Mouse (Mus musculus) midbrain, embryonic 13.5 days (tissue): ENCODE measurements around the gene Slc3a1. TPM values are rescaled to one million over a fixed set of nuclear protein-coding genes. Genes with fewer than 3 reads are reported as not detected.
A peak's percentile ranks its signal among the peaks of the same experiment; 100 is the strongest.

Experiments used
- ATAC-seq: fragments of 200-750 bp; cut with Nextera tagmentation; 2 replicates; pipeline ENCODE4 v1.8.0; 2017; ENCODE audit warnings: mild to moderate bottlenecking, moderate TSS enrichment, moderate library complexity
- H3K27ac ChIP-seq: fragments of 300-500 bp; sonication (generic); 2 replicates; pipeline ENCODE4 v1.5.1; 2015; ENCODE audit warnings: inconsistent platforms, mild to moderate bottlenecking, moderate library complexity
- H3K27me3 ChIP-seq: fragments of 300-500 bp; sonication (generic); 2 replicates; pipeline ENCODE4 v1.6.1; 2015; ENCODE audit warnings: mild to moderate bottlenecking, inconsistent platforms
- H3K36me3 ChIP-seq: fragments of 300-500 bp; sonication (generic); 2 replicates; pipeline ENCODE4 v1.6.1; 2015; ENCODE audit warnings: mild to moderate bottlenecking, inconsistent platforms
- H3K4me1 ChIP-seq: fragments of 300-500 bp; sonication (generic); replicated peaks from 2 replicates; pipeline ENCODE4 v1.6.1; 2015; ENCODE audit warnings: inconsistent platforms
- H3K4me2 ChIP-seq: fragments of 300-500 bp; sonication (generic); replicated peaks from 2 replicates; pipeline ENCODE4 v1.6.1; 2015; ENCODE audit warnings: moderate library complexity, mild to moderate bottlenecking, inconsistent platforms
- H3K4me3 ChIP-seq: fragments of 300-500 bp; sonication (generic); replicated peaks from 2 replicates; pipeline ENCODE4 v1.5.1; 2015; ENCODE audit warnings: mild to moderate bottlenecking, inconsistent platforms
- H3K9ac ChIP-seq: fragments of 300-500 bp; sonication (generic); replicated peaks from 2 replicates; pipeline ENCODE4 v1.6.1; 2015; ENCODE audit warnings: mild to moderate bottlenecking, inconsistent platforms
- H3K9me3 ChIP-seq: fragments of 300-500 bp; sonication (generic); 2 replicates; pipeline ENCODE4 v1.6.1; 2016; ENCODE audit warnings: mild to moderate bottlenecking, inconsistent platforms
- WGBS: fragments of 180-500 bp; shearing (Covaris S2); methylation state at CpG from one replicate; pipeline ENCODE4 v1.1.7; 2015; 5-methylcytosine and 5-hydroxymethylcytosine counted together
- polyA plus RNA-seq: library from polyadenylated mRNA; unstranded; fragments of >200 nt; fragmentation: Nextera tagmentation; extraction: Ambion mirVana; gene quantifications from 2 replicates; pipeline ENCODE4 v1.2.1, GENCODE M21; 2015

The Slc3a1 gene
- polyA plus RNA-seq, 1 experiment from 2014 or later, result 0.66 TPM

DNA sequence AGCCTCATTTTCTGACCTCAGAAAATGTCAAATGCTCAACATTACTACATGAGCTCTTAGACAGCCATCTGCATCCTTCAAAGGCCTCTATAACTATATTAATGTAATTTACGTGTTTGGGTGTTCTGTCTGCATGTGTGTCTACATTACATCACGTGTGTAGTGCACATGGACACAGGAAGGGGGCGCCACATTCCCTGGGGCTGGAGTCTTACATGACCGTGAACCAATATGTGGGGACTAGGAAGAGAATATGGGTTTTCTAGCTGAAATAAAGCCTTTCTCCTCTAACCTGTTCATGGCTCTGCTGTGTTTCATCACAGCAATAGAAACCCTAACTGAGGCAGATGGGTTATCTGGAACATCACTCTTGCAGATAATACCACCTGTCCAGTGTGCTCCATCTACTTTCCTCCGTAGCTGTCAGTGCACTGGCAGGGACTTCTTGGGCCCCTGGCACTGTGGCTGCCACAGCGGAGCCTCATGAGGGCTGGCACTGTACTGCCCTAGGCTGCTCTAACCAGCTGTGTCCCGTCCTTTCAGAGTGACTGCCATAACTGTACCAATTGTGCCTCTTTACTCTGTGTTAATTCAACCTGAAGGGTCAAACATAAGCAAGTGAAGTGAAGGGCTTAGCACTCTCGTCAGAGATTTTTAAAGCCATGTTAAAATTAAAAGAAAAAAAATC lies 43.1 kb downstream of the Slc3a1 start:
- Histone ChIP-seq H3K27me3 (no peaks in the 10 kb centered on the region), H3K4me3 (no peak overlapping the region), H3K9me3 (no peaks in the 10 kb centered on the region), H3K9ac (no peak overlapping the region), H3K36me3 (peaks cover 69% of the 10 kb centered on the region), H3K4me1 (peaks cover 14% of the 10 kb centered on the region), H3K4me2 (no peak overlapping the region), H3K27ac (no peak overlapping the region)
- WGBS, result 90% methylated on average over 8 of the region's 8 CpGs
- ATAC-seq, result no peak

DNA sequence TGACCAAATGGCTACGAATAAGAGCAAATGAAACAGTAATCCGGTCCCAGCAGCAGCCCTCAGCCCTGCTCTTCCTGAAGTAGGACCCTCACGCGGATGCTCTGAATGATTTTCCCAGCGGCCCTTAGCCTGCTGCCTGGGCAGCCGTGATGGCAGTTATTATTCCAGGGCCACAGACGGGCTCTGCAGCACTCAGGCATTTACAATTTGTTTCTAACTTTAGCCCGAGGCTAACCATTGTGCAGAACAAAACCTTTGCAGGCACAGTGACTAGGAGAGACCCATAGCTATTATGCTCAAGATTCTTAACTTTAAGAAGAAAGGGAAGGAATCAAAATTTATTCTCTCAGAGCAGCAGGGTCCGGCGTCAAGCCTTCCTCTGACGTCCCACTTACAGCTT lies 44.2 kb downstream of the Slc3a1 start:
- peak; percentile 30; the same call in 1 of the 2 replicates for ATAC-seq
- H3K27ac ChIP-seq, result 0 out of 2 replicates have a peak overlapping the region, but pooled peaks have one; percentile 41
- H3K4me3 ChIP-seq, result no peak overlapping the region
- no peaks in the 10 kb centered on the region for H3K9me3 ChIP-seq
- WGBS, result 26% methylated on average over 11 of the region's 11 CpGs
- H3K27me3 ChIP-seq, result no peaks in the 10 kb centered on the region
- peak overlapping the region; percentile 19 for H3K4me2 ChIP-seq
- peaks cover 14% of the 10 kb centered on the region for H3K4me1 ChIP-seq
- 0 out of 2 replicates have a peak overlapping the region, but pooled peaks have one; percentile 26 for H3K9ac ChIP-seq
- H3K36me3 ChIP-seq, result peaks cover 70% of the 10 kb centered on the region

DNA sequence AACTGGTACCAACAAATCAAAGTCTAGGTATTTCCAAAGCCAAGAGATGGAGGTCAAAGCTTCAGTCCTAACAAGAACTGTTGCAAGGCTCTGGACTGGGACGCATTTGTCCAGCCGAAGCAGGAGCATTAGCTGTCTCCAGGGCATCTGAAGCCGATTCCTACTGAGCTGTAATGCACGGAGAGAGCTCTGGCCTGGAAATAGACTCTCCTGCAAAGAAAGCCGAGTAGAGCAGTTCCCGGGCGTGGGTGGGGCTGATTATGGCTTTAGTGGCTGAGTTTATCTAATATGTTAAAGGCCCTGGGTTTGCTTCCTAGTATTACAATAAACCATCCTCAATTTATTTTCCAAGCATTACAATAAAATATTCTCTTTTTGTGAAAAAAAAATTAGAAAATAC lies 45.0 kb downstream of the Slc3a1 start:
- 0 out of 2 replicates have a peak overlapping the region, but pooled peaks have one; percentile 36 for H3K27ac ChIP-seq
- ATAC-seq, result no peak
- H3K9me3 ChIP-seq, result no peaks in the 10 kb centered on the region
- no peak overlapping the region for H3K9ac ChIP-seq
- H3K4me1 ChIP-seq, result peaks cover 14% of the 10 kb centered on the region
- peaks cover 70% of the 10 kb centered on the region for H3K36me3 ChIP-seq
- H3K27me3 ChIP-seq, result no peaks in the 10 kb centered on the region
- WGBS, result 43% methylated on average over 7 of the region's 7 CpGs
- no peak overlapping the region for H3K4me3 ChIP-seq
- H3K4me2 ChIP-seq, result no peak overlapping the region

DNA sequence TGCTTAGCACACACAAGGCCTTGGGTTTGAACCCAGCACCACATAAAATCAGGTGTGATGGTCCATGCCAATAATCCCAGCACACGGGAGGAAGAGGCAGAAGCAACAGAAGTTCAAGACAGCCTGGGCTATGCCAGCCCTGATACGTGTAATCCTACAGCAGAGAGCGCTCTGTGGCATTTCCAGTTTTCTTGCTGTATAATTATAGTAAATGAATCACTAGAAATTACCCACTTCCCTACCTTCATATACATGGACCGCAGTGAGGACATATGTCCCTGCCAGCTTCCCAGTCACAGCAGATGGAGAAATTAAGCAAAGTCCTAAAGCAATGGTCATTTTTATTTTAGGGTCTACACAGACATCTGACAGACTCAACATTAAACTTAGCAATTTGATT lies 45.9 kb downstream of the Slc3a1 start:
- ATAC-seq, result no peak
- Histone ChIP-seq H3K27ac (no peak overlapping the region), H3K4me2 (no peak overlapping the region), H3K36me3 (peaks cover 70% of the 10 kb centered on the region), H3K4me3 (no peak overlapping the region), H3K9me3 (no peaks in the 10 kb centered on the region), H3K4me1 (peaks cover 14% of the 10 kb centered on the region), H3K27me3 (no peaks in the 10 kb centered on the region), H3K9ac (no peak overlapping the region)
- WGBS, result 97% methylated on average over 4 of the region's 4 CpGs

DNA sequence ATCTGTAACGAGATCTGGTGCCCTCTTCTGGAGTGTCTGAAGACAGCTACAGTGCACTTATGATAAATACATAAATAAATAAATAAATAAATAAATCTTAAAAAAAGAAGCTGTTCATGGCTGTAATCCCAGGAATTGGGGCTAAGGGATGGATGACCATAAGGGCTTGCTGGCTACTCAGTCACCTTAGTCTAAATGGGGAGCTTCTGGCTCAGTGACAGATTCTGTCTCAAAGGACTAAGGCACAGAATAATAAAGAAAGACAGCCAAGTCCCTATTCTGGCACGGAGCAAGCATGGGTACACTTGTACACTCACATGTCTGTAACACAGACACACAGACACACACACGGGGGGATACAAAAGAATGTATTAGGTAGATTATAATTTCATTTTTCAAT lies 51.1 kb downstream of the Slc3a1 start:
- WGBS, result 94% methylated on average over 3 of the region's 3 CpGs
- Histone ChIP-seq H3K36me3 (peaks cover 63% of the 10 kb centered on the region), H3K4me2 (no peak overlapping the region), H3K9me3 (no peaks in the 10 kb centered on the region), H3K4me1 (no peaks in the 10 kb centered on the region), H3K9ac (no peak overlapping the region), H3K27me3 (no peaks in the 10 kb centered on the region), H3K27ac (no peak overlapping the region), H3K4me3 (no peak overlapping the region)
- no peak for ATAC-seq

- Histone ChIP-seq H3K27ac (no peak overlapping the region), H3K4me1 (no peaks in the 10 kb centered on the region; the same call in 1 of the 2 replicates), H3K9ac (no peak overlapping the region), H3K9me3 (no peaks in the 10 kb centered on the region), H3K4me2 (no peak overlapping the region), H3K4me3 (no peak overlapping the region), H3K27me3 (no peaks in the 10 kb centered on the region), H3K36me3 (peaks cover 50% of the 10 kb centered on the region)
- no peak for ATAC-seq
- 94% methylated on average over 11 of the region's 11 CpGs for WGBS
Measured at GRCm38 (mm10) chr17:85080781-85081180, 52.6 kb downstream of the Slc3a1 start.

GRCm38 (mm10) chr17:85085335-85085734 lies 57.2 kb downstream of the Slc3a1 start:
- Histone ChIP-seq H3K4me1 (peaks cover 22% of the 10 kb centered on the region), H3K36me3 (peaks cover 16% of the 10 kb centered on the region), H3K4me2 (no peak overlapping the region), H3K27ac (no peak overlapping the region), H3K4me3 (no peak overlapping the region), H3K27me3 (no peaks in the 10 kb centered on the region), H3K9me3 (no peaks in the 10 kb centered on the region), H3K9ac (no peak overlapping the region)
- no peak for ATAC-seq
- WGBS, result 97% methylated on average over 2 of the region's 2 CpGs

- WGBS, result 89% methylated on average over 1 of the region's 1 CpGs
- peaks cover 7% of the 10 kb centered on the region for H3K36me3 ChIP-seq
- no peak overlapping the region for H3K4me2 ChIP-seq
- H3K9me3 ChIP-seq, result no peaks in the 10 kb centered on the region
- H3K4me1 ChIP-seq, result peaks cover 27% of the 10 kb centered on the region
- H3K9ac ChIP-seq, result no peak overlapping the region
- H3K27ac ChIP-seq, result no peak overlapping the region
- ATAC-seq, result no peak
- no peak overlapping the region for H3K4me3 ChIP-seq
- no peaks in the 10 kb centered on the region for H3K27me3 ChIP-seq
Measured at GRCm38 (mm10) chr17:85086501-85086900, 58.3 kb downstream of the Slc3a1 start.

GRCm38 (mm10) chr17:85087591-85087990 lies 59.4 kb downstream of the Slc3a1 start:
- Histone ChIP-seq H3K9ac (no peak overlapping the region), H3K4me1 (peaks cover 30% of the 10 kb centered on the region), H3K27me3 (no peaks in the 10 kb centered on the region), H3K4me3 (no peak overlapping the region), H3K9me3 (no peaks in the 10 kb centered on the region), H3K4me2 (no peak overlapping the region), H3K36me3 (peaks cover 6% of the 10 kb centered on the region), H3K27ac (no peak overlapping the region)
- ATAC-seq, result no peak
- 93% methylated on average over 5 of the region's 5 CpGs for WGBS

DNA sequence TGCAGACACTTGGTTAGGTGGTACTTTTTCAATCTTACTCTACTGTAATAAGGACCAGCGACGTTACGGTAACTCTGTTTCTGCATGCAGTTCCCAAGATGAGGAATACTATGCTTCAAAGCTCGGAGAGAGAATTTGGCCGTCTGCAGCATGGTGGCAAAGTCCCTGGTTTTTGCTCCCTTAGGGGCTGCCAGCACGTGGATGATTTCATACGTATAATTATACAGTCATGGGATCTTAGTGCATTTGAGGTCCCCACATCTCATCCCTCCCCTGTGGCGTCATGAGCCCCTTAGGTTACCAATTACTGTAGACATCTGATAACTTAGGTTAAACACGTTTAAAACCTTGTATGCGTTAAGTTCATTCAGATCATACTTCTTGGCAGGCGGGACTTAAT lies 60.2 kb downstream of the Slc3a1 start:
- no peak overlapping the region for H3K9ac ChIP-seq
- no peaks in the 10 kb centered on the region for H3K27me3 ChIP-seq
- ATAC-seq, result no peak
- H3K4me1 ChIP-seq, result peaks cover 30% of the 10 kb centered on the region
- no peaks in the 10 kb centered on the region for H3K9me3 ChIP-seq
- peak overlapping the region; percentile 79; the same call in 1 of the 2 replicates for H3K4me2 ChIP-seq
- 88% methylated on average over 11 of the region's 11 CpGs for WGBS
- no peak overlapping the region for H3K4me3 ChIP-seq
- H3K27ac ChIP-seq, result no peak overlapping the region
- H3K36me3 ChIP-seq, result peaks cover under 1% of the 10 kb centered on the region; the same call in 1 of the 2 replicates

DNA sequence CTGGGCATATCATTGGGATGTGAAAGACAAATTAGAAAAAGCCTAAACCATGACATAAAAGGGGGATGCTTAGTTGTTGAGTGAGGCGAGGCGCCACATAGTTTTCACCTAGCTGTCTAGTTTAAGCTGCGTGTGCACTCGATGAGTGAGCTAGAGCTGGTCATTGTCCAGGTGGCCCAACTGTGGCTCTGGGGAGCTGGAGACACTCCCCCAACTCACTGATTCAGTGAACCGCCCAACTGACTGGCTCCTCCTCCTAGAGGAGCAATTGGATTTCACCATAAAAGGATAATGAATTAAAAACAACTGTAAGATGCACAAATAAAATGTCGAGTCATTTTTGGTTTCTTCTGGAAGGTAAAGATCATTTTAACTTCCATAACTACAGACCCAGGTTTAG lies 60.8 kb downstream of the Slc3a1 start:
- ATAC-seq, result no peak
- Histone ChIP-seq H3K36me3 (no peaks in the 10 kb centered on the region), H3K4me3 (peak overlapping the region; percentile 94), H3K4me2 (peak overlapping the region; percentile 79), H3K27ac (no peak overlapping the region), H3K9ac (0 out of 2 replicates have a peak overlapping the region, but pooled peaks have one; percentile 88), H3K9me3 (no peaks in the 10 kb centered on the region), H3K27me3 (no peaks in the 10 kb centered on the region), H3K4me1 (peaks cover 30% of the 10 kb centered on the region)
- 43% methylated on average over 6 of the region's 6 CpGs for WGBS

DNA sequence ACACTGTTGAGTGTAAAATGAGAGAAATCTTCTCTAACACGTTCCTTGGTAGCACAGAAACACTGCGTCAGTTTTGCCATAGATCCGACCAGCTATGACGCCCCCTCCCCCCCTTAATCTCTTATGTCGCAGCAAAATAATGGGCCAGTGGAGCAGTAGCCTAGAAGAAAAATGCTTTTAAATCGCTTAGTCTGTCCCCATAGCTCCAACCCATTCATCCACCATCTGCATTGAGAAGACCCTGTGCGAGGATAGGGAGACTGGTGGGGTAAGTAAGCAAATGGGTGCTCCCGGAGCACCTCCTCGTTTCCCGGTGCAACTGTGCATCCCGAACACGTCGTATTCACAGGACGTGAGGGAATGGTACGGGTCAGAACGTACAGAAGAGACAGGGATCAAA lies 61.4 kb downstream of the Slc3a1 start:
- peak overlapping the region; percentile 79 for H3K4me2 ChIP-seq
- H3K27me3 ChIP-seq, result no peaks in the 10 kb centered on the region
- ATAC-seq, result peak; percentile 28
- H3K4me1 ChIP-seq, result peaks cover 30% of the 10 kb centered on the region
- H3K4me3 ChIP-seq, result peak overlapping the region; percentile 94
- no peaks in the 10 kb centered on the region for H3K9me3 ChIP-seq
- H3K36me3 ChIP-seq, result no peaks in the 10 kb centered on the region
- peak overlapping the region; percentile 90 for H3K27ac ChIP-seq
- under 1% methylated on average over 16 of the region's 16 CpGs for WGBS
- peak overlapping the region; percentile 88 for H3K9ac ChIP-seq
